Mouse (Mus musculus) ES-E14 (cell line): ENCODE measurements around the gene Prkcd. TPM values are rescaled to one million over a fixed set of nuclear protein-coding genes. Genes with fewer than 3 reads are reported as not detected.
A peak's percentile ranks its signal among the peaks of the same experiment; 100 is the strongest.

ENCODE experiments used
- DNase-seq: peaks from one replicate; pipeline ENCODE4 v3.0.0-alpha.2; 2013; ENCODE audit warnings: low read depth, low spot score
- H3K27ac ChIP-seq: 2 replicates; pipeline ENCODE4 v1.5.1; 2012; ENCODE audit warnings: low read depth, mild to moderate bottlenecking, low read length, moderate library complexity, mixed read lengths; ENCODE audit not compliant: poor library complexity, insufficient read depth, severe bottlenecking
- H3K36me3 ChIP-seq: 2 replicates; pipeline ENCODE4 v1.6.1; 2012; ENCODE audit warnings: mild to moderate bottlenecking, low read length, moderate library complexity, mixed read lengths; ENCODE audit not compliant: control insufficient read depth, poor library complexity, insufficient read depth, severe bottlenecking
- H3K4me1 ChIP-seq, 2 experiments: fragments of 150-350 bp in 1 of 2; sonication (generic) in 1 of 2; 2 replicates each; pipeline ENCODE4 v1.6.1; 2012; ENCODE audit warnings: low read length in 2 of 2, mild to moderate bottlenecking in 1 of 2, mixed read lengths in 1 of 2; ENCODE audit not compliant: control insufficient read depth in 2 of 2, insufficient read depth in 2 of 2, poor library complexity in 1 of 2
- H3K4me3 ChIP-seq, 2 experiments: fragments of 150-350 bp in 1 of 2; sonication (generic) in 1 of 2; 2 replicates each; pipeline ENCODE4 v1.5.1; 2012; ENCODE audit warnings: low read length in 2 of 2, low read depth in 1 of 2, mild to moderate bottlenecking in 1 of 2, mixed read lengths in 1 of 2; ENCODE audit not compliant: insufficient read depth in 1 of 2, poor library complexity in 1 of 2, severe bottlenecking in 1 of 2
- H3K9ac ChIP-seq: 2 replicates; pipeline ENCODE4 v1.6.1; 2012; ENCODE audit warnings: low read depth, mild to moderate bottlenecking, low read length, mixed read lengths; ENCODE audit not compliant: poor library complexity, insufficient read depth, severe bottlenecking
- H3K9me3 ChIP-seq: fragments of 150-350 bp; sonication (generic); 2 replicates; pipeline ENCODE4 v1.6.1; 2012; ENCODE audit warnings: low read depth, mild to moderate bottlenecking, low read length; ENCODE audit not compliant: control insufficient read depth, insufficient read depth
- CHD2 ChIP-seq: IDR thresholded peaks from 2 replicates; pipeline ENCODE4 v1.6.1; 2014; ENCODE audit warnings: mild to moderate bottlenecking, low read depth, low read length, inconsistent platforms
- HCFC1 ChIP-seq: IDR thresholded peaks from 2 replicates; pipeline ENCODE4 v1.6.1; 2012; ENCODE audit warnings: low read length, inconsistent platforms, borderline replicate concordance; ENCODE audit not compliant: insufficient read depth
- MAFK ChIP-seq: IDR thresholded peaks from 2 replicates; pipeline ENCODE4 v1.6.1; 2014; ENCODE audit warnings: mild to moderate bottlenecking, low read depth, low read length, inconsistent platforms; ENCODE audit not compliant: insufficient read depth
- ZC3H11A ChIP-seq: IDR thresholded peaks from 2 replicates; pipeline ENCODE4 v1.6.1; 2012; ENCODE audit warnings: low read depth, mild to moderate bottlenecking, inconsistent platforms, low read length, borderline replicate concordance
- ZNF384 ChIP-seq: IDR thresholded peaks from 2 replicates; pipeline ENCODE4 v1.6.1; 2012; ENCODE audit warnings: low read depth, low read length, inconsistent platforms
- in situ Hi-C, 2 experiments: fragments of 600-800 bp; cut with MboI; formaldehyde crosslinking; loops; one replicate each; pipeline ENCODE4 v1.15.1; 2025; ENCODE audit warnings: low sequenced_read_pairs in 2 of 2, inconsistent platforms in 1 of 2; ENCODE audit not compliant: unreplicated experiment in 2 of 2
- total RNA-seq: library from RNA; depleted of rRNA; stranded (reverse); fragments of 300-350 nt; gene quantifications from 2 replicates; pipeline ENCODE4 v1.2.3, GENCODE M21; 2012

Prkcd gene
- total RNA-seq, 1 experiment: 43.8 TPM

DNA sequence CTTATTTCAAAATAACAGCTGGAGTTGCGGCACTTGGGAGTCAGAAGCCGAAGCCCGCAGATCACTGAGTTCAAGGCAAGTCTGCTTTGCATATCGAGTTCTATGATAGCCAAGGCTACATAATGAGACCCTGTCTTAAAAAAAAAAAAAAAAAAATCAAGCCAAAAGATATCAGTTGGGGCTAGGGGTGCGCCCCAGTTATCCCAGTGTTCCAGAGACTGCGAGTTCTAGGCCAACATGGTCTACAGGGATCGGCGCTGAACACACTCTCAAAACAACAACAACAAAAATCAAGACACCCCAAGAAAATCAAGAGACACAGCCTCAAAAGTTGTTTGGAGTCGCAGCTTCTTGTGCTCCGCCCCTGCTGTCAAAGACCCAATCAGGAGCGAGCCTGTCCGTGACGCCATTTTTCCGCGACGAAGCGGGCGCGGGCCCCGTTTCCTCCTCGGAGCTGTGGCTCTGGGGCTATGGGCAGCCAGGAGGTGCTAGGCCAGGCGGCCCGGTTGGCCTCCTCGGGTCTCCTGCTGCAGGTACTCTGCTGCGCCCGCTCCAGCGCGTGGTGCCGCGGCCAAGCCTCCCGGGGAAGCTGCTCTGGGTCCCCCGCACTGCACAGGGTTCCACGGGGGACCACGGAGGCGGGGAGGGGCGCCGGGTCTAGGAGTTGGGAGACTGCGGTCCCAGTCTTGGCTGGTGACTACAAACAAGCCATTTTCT, 28.1 kb upstream of the Prkcd start, which contains the start of gene Rft1:
Gene Rft1 (plus strand): TSS at position 418 of the 717 bp plus-strand sequence.
- peak; percentile 91 for DNase-seq
- H3K36me3 ChIP-seq: peaks cover 4% of the 10 kb centered on the region; the same call in 1 of the 2 replicates
- in situ Hi-C loops: no loop called here
- H3K9ac ChIP-seq: peak within 1 kb of the TSS; percentile 99
- peak within 1 kb of the TSS; percentile 90 to 97 for H3K4me3 ChIP-seq
- H3K4me1 ChIP-seq: peaks cover 6 to 8% of the 10 kb centered on the region in 2 experiments; a peak in 3 of 4 replicates
- peak within 1 kb of the TSS; percentile 61 for H3K27ac ChIP-seq
- H3K9me3 ChIP-seq: no peaks in the 10 kb centered on the region
- TF ChIP-seq ZNF384 (peak; percentile 87), CHD2 (no peak), HCFC1 (peak; percentile 81), ZC3H11A (no peak)

DNA sequence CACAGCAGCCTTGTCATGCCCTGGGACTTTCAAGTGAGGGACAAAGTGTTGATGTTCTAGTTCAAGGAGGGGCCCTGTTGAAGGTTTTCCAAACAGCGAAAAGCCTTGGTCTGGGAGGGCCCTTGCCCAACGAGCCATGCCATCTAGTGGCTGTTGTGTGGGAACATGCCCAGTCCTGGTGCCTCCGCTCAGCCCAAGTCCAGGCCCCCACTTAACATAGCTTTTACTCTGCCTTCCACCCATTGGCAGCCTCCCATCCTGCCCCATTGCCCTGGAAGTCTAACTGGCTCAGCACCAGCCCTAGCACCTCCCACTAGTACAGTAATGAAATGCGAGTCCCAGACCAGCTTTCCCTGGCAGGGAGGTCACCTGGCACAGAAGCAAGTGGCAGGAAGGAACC, 25.0 kb upstream of the Prkcd start:
- in situ Hi-C loops: no loop called here
- no peak for DNase-seq
- peaks cover 2 to 4% of the 10 kb centered on the region in 2 experiments; a peak in 2 of 4 replicates for H3K4me1 ChIP-seq

DNA sequence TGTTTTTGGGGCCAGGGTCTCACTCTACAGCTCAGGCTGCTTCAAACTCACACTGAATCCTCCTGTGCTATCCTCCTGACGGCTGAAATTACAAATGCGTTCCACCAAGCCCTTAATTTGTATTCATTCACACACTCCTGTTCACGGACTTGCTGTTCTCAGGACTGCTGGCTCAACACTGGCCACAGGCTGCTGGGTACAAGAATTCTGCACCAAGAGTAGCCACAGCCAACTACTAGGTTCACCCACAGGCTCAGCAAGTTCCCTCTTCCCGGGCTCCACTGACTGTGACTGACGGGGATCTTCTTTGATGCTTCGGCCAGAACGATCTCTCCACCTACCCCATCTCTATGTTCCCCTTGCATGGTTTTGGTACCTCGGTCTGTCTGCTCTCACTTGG, 23.7 kb upstream of the Prkcd start:
- Histone ChIP-seq H3K9me3 (no peaks in the 10 kb centered on the region), H3K27ac (no peak overlapping the region), H3K4me1 (peaks cover 0 to 1% of the 10 kb centered on the region in 2 experiments; a peak in 1 of 4 replicates), H3K9ac (no peak overlapping the region), H3K36me3 (no peaks in the 10 kb centered on the region), H3K4me3 (no peak overlapping the region)
- in situ Hi-C loops: no loop called here
- TF ChIP-seq MAFK: no peak
- no peak for TF ChIP-seq CHD2
- TF ChIP-seq ZC3H11A: no peak
- TF ChIP-seq ZNF384: no peak
- no peak for TF ChIP-seq HCFC1
- DNase-seq: no peak

More for the DNA sequence above, 25.0 kb upstream of the Prkcd start:
- Histone ChIP-seq H3K27ac (no peak overlapping the region), H3K4me3 (no peak overlapping the region), H3K36me3 (no peaks in the 10 kb centered on the region), H3K9me3 (no peaks in the 10 kb centered on the region), H3K9ac (no peak overlapping the region)
- TF ChIP-seq ZNF384 (no peak), MAFK (no peak), ZC3H11A (no peak), CHD2 (no peak), HCFC1 (no peak)

DNA sequence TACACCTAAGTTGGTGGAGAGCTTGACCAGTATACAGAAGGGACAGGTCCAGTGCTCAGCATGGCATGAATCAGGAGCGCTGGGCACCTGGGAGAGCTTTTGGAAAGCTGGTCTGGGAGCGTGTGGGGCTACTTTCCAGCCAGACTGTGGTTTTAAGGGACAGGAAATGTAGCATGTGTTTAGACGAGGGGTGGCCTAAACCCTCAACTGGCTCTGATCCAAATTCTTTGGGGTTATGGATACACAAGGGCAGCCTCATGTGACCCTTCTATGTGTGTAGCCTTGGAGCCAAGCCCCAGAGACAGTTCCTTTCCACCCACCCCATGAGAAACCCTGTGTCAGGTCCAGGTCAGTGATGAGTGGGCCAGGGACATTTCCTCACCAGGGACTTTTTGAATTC, 22.5 kb upstream of the Prkcd start:
- Histone ChIP-seq H3K4me1 (no peaks in the 10 kb centered on the region), H3K27ac (no peak overlapping the region), H3K9me3 (no peaks in the 10 kb centered on the region), H3K36me3 (no peaks in the 10 kb centered on the region), H3K4me3 (no peak overlapping the region), H3K9ac (no peak overlapping the region)
- no peak for TF ChIP-seq ZC3H11A
- TF ChIP-seq ZNF384: no peak
- TF ChIP-seq MAFK: no peak
- TF ChIP-seq CHD2: no peak
- no peak for TF ChIP-seq HCFC1
- in situ Hi-C loops: no loop called here
- DNase-seq: no peak

DNA sequence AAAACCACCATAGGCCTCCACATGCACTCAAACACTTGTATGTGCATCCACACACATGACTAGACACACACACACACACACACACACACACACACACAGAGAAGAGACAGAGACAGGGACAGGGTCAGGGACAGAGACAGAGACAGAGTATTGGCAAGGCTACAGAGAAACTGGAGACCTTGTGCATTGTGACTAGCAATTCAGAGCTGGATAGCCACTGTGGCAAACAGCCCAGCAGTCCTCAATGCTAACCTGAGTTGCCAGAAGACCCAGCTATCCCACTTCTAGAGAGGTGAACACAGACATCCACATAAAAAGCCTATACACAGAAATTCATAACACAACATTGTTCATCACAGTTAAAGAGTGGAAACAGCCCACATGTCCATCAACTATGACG, 20.5 kb upstream of the Prkcd start:
- H3K9me3 ChIP-seq: no peaks in the 10 kb centered on the region
- in situ Hi-C loops: no loop called here
- no peaks in the 10 kb centered on the region for H3K4me1 ChIP-seq
- no peak overlapping the region for H3K9ac ChIP-seq
- H3K4me3 ChIP-seq: no peak overlapping the region
- no peak for DNase-seq
- no peaks in the 10 kb centered on the region for H3K36me3 ChIP-seq
- TF ChIP-seq CHD2: no peak
- no peak for TF ChIP-seq HCFC1
- no peak for TF ChIP-seq MAFK
- TF ChIP-seq ZC3H11A: no peak
- TF ChIP-seq ZNF384: no peak
- H3K27ac ChIP-seq: no peak overlapping the region
